Comparison of ENCODE assay signal across 1 mouse cellular context in genomic region chr12:16591453-16592200, GRCm38 (mm10).
TF ChIP-seq lines count a peak whose summit lies in the region.

No protein-coding gene starts in this region.

TF ChIP-seq in CH12.LX, 34 proteins besides CTCF, POLR2A, EP300 and RAD21 (continued from another document):
- TF ChIP-seq POLR2AphosphoS2 (IDR thresholded peaks at IDR 0.05; ENCODE audit: low read depth, low read length): no peak; the same call in 1 of the 2 replicates
- no peak; the same call in 1 of the 2 replicates for TF ChIP-seq JUN (IDR thresholded peaks at IDR 0.05; ENCODE audit: insufficient read depth, low read depth, low read length)
- 0 out of 2 replicates have a peak, but pooled peaks have one; percentile 39 for TF ChIP-seq RCOR1 (conservative IDR thresholded peaks at IDR 0.05; ENCODE audit: low read depth, low read length)
- peak; percentile 58 for TF ChIP-seq MEF2A (IDR thresholded peaks at IDR 0.05; ENCODE audit: borderline replicate concordance, low read depth, low read length)
- TF ChIP-seq BHLHE40 (IDR thresholded peaks at IDR 0.05; ENCODE audit: low read depth, low read length): peak; percentile 85
